Mouse (Mus musculus): ENCODE results near the gene Spag4.
"Not testable (repeated sequence)": the region's sequence is repeated elsewhere in the genome, so short reads cannot be mapped to it uniquely, and the experiment has no call there.

Gene Spag4

DNA sequence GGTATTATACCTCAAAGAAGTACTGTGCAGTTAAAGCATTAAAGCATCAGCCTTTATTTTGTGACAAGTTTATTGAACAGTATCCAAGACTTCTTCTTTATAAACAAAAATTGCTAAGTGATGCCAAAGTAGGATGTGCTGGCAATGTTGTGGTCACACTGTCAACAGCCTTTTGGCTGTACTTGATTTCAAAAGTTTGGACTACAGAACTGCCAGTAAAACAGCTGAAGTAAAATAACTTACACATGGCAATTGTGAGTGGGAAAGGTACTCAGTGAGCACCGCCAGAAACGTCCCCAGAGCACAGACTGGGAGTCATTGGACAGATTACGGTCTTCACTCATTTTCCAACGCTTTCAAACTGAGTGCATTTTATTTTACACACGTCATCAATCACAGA is 27.0 kb downstream of the Spag4 start:
- in situ Hi-C loops (cut with MboI, MseI), result no loop called here

DNA sequence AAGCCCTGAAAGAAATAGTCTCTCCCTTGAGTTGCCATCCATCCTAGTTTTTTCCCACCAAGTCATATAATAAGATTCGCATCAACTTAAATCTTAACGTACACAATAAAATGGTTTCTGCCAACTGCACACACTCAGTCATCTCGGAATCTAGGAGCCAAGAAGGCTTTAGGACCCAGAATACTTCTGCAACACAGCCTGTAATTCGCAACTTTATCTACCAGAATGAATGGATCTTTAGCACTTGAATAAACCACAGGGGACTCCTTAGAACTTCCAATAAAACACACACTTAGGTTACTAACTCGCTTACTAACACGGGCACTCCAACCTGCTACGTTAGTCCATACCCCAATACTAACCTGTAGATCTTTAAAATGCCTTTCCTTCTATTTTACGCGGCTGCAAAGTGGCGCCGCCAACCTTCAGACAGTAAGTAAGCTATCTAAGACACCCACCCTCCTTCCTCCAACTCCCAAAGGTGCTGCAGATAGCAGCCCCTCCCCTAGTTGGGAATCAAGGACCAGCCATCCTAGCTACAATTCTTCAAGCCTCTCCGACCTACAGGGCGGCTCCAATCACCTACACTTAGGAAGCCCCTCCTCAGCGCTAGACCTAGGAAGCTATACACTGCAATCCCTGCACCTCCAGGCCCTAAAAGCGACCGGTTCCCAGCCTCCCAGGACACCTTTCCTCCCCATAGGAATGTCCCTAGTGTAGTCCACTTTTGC is 45.8 kb downstream of the Spag4 start:
- in situ Hi-C loops (cut with MboI, MseI), result no loop called here

DNA sequence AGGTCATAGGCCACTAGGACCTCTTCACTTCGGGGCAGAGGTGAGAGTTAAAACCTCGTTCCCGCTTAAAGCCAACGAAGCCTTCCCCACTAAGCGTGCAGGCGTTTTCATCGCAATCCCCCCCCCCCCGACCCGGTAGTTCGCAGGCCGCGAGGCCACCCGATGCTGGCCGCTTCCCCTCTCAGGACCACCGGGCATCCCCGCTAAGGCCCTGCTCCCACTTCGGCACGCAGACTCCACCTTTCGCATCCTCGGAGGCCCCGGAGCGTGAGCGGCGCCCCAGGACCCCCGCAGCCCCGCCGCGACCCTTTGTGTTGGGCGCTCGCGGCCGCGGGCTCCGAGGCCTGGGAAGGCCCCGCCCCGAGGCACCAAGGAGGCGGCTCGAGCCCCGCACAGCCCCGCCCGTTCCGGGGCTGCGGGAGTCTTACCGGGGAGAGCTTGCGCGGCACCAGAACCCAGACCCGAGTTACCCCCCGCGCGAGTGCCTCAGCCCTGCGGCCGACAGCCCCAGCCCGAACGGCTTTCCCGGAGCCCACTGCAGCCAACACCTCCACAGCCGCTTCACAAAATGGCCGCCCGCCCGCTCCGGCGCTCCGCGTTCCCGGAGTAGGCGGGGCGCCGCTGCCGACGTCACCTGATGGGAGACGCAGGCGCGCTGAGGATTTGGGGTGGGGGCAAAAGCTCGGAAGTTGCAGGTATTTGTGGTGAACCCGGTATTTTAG is 46.5 kb downstream of the Spag4 start, which contains the start of the genes Cpne1 and Rbm12:
Gene Cpne1 (minus strand): TSS at position 608 of the 722 bp plus-strand sequence.
Gene Rbm12 (minus strand): TSS at position 621 of the 722 bp plus-strand sequence.
- in situ Hi-C loops (cut with MboI, MseI), result no loop called here

- in situ Hi-C loops (cut with MboI, MseI), result not testable (repeated sequence)
These were observed 47.1 kb downstream of the Spag4 start for GRCm38 (mm10) chr2:156112080-156112423.

- in situ Hi-C loops (cut with MboI, MseI), result no loop called here
These were observed 54.6 kb downstream of the Spag4 start for GRCm38 (mm10) chr2:156119566-156119965.

Measured in T-helper 1 cell (primary cell).